Mouse (Mus musculus): ENCODE results near the gene Gm9817.

- TF ChIP-seq POLR2A (IDR thresholded peaks at IDR 0.05; ENCODE audit: low read depth, low read length) (no peak), CTCF (IDR thresholded peaks at IDR 0.05; ENCODE audit: extremely low read depth, insufficient read depth, insufficient read length, insufficient replicate concordance) (peak; percentile 100)
Observed at GRCm38 (mm10) chr13:45030830-45031229, 47.7 kb upstream of the Gm9817 start.
